In the genomic region with DNA sequence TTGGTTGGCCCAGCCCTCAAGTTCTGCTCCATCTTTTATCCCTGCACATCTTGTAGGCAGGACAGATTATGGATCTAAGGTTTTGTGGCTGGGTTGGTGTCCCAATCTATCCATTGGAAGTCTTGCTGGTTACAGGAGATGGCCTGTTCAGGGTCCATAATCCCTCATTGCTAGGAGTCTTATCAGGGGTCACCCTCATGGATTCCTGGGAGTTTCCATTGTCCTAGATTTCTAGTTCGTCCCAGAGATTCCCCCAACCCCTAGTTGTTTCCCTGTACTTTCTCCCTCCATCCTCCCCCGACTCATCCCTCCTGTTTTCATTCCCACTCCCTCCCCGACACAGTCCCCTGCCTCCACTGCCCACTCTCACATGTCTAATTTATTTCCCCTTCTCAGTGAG, we compare ENCODE assay signal across 24 mouse cellular contexts.
"Had no signal": no experiment of that assay in that cellular context is flagged by ENCODE, and none has a peak within 500 bp of the region (broad histone marks: within the 10 kb centered on the region; RNA-seq: fewer than 3 reads in every experiment).

No protein-coding gene starts in this region.

- DNase-seq: gastrocnemius, adult 2 months; gastrocnemius, postnatal 10 days; gastrocnemius, postnatal 25 days; heart, adult 2 months; heart, postnatal 4 days; kidney, adult 18-20 months; kidney, adult 8-10 months; kidney, postnatal 10 days; kidney, postnatal 25 days; kidney, postnatal 4 days; liver; liver, embryonic 13.5 days; liver, postnatal 0 days had no signal

- H3K9me3 ChIP-seq: heart, embryonic 13.5 days; heart, embryonic 15.5 days; hindbrain, embryonic 10.5 days; hindbrain, embryonic 12.5 days; intestine, embryonic 15.5 days; limb, embryonic 10.5 days; limb, embryonic 12.5 days; liver, embryonic 13.5 days; liver, embryonic 15.5 days had no signal

- H3K4me3 ChIP-seq: gastrocnemius, adult 2 months; heart, adult 2 months; heart, embryonic 13.5 days; heart, embryonic 15.5 days; hindbrain, embryonic 10.5 days; hindbrain, embryonic 12.5 days; intestine, embryonic 15.5 days; layer of hippocampus, adult 2 months; left cerebral cortex, adult 2 months; limb, embryonic 10.5 days; limb, embryonic 12.5 days; liver, embryonic 13.5 days; liver, embryonic 15.5 days had no signal

- H3K27me3 ChIP-seq: heart, embryonic 13.5 days; heart, embryonic 15.5 days; hindbrain, embryonic 12.5 days; intestine, embryonic 15.5 days; limb, embryonic 12.5 days; liver, embryonic 13.5 days; liver, embryonic 15.5 days had no signal

- H3K27ac ChIP-seq: gastrocnemius, adult 2 months; heart, adult 2 months; heart, embryonic 13.5 days; heart, embryonic 15.5 days; hindbrain, embryonic 10.5 days; hindbrain, embryonic 12.5 days; hindbrain, embryonic 14.5 days; intestine, embryonic 15.5 days; layer of hippocampus, adult 2 months; left cerebral cortex, adult 2 months; limb, embryonic 10.5 days; limb, embryonic 12.5 days; liver, embryonic 13.5 days; liver, embryonic 15.5 days had no signal

- H3K4me1 ChIP-seq: hindbrain, embryonic 10.5 days; hindbrain, embryonic 12.5 days; intestine, embryonic 15.5 days; limb, embryonic 10.5 days; limb, embryonic 12.5 days; liver, embryonic 13.5 days; liver, embryonic 15.5 days had no signal
